Mouse (Mus musculus) liver, embryonic 14.5 days (tissue): ENCODE data around the gene Tmem106a. TPM values are rescaled to one million over a fixed set of nuclear protein-coding genes. Genes with fewer than 3 reads are reported as not detected.
"Not testable (repeated sequence)": the region's sequence is repeated elsewhere in the genome, so short reads cannot be mapped to it uniquely, and the experiment has no call there.

Experiments used
- ATAC-seq: fragments of 200-750 bp; cut with Nextera tagmentation; 2 replicates; pipeline ENCODE4 v1.8.0; 2017; ENCODE audit warnings: moderate number of reproducible peaks, mild to moderate bottlenecking, moderate library complexity; ENCODE audit not compliant: insufficient read depth
- DNase-seq, 3 experiments: peaks; one replicate each; pipeline ENCODE4 v3.0.0-alpha.2; 2012 to 2013; ENCODE audit warnings: low read depth in 3 of 3, low spot score in 3 of 3
- H3K27ac ChIP-seq: fragments of 300-500 bp; sonication (generic); 2 replicates; pipeline ENCODE4 v1.5.1; 2014; ENCODE audit warnings: moderate library complexity, mild to moderate bottlenecking, control low read depth, inconsistent platforms
- H3K27me3 ChIP-seq: fragments of 300-500 bp; sonication (generic); 2 replicates; pipeline ENCODE4 v1.6.1; 2014; ENCODE audit warnings: mild to moderate bottlenecking, low read length, moderate library complexity; ENCODE audit not compliant: control insufficient read depth, insufficient read depth
- H3K36me3 ChIP-seq: fragments of 300-500 bp; sonication (generic); replicated peaks from 2 replicates; pipeline ENCODE4 v1.6.1; 2014; ENCODE audit warnings: low read depth; ENCODE audit not compliant: control insufficient read depth, insufficient read depth
- H3K4me1 ChIP-seq, 2 experiments: fragments of 200-500 bp in 1 of 2; fragments of 300-500 bp in 1 of 2; sonication (generic) in 1 of 2; replicated peaks; 2 replicates each; pipeline ENCODE4 v1.6.1; 2012 to 2014; ENCODE audit warnings: antibody characterized with exemption in 1 of 2, inconsistent platforms in 1 of 2, low read length in 1 of 2; ENCODE audit not compliant: control insufficient read depth in 2 of 2, insufficient read depth in 2 of 2
- H3K4me2 ChIP-seq: fragments of 300-500 bp; sonication (generic); 2 replicates; pipeline ENCODE4 v1.6.1; 2014; ENCODE audit warnings: low read depth, mild to moderate bottlenecking, control low read depth, moderate library complexity
- H3K4me3 ChIP-seq, 2 experiments: fragments of 200-500 bp in 1 of 2; fragments of 300-500 bp in 1 of 2; sonication (generic) in 1 of 2; 2 replicates each; pipeline ENCODE4 v1.5.1; 2012 to 2014; ENCODE audit warnings: low read depth in 2 of 2, low read length in 2 of 2, mild to moderate bottlenecking in 2 of 2, control low read depth in 1 of 2, inconsistent platforms in 1 of 2, moderate library complexity in 1 of 2; ENCODE audit not compliant: insufficient read depth in 1 of 2
- H3K9ac ChIP-seq: fragments of 300-500 bp; sonication (generic); replicated peaks from 2 replicates; pipeline ENCODE4 v1.6.1; 2014; ENCODE audit warnings: mild to moderate bottlenecking, control low read depth, moderate library complexity
- H3K9me3 ChIP-seq: fragments of 300-500 bp; sonication (generic); 2 replicates; pipeline ENCODE4 v1.6.1; 2016; ENCODE audit warnings: low read length, mixed read lengths; ENCODE audit not compliant: control insufficient read depth
- CTCF ChIP-seq: IDR thresholded peaks from 2 replicates; pipeline ENCODE4 v1.5.1; 2016; ENCODE audit warnings: antibody characterized with exemption, low read depth, control low read depth
- EP300 ChIP-seq: IDR thresholded peaks from 2 replicates; pipeline ENCODE4 v1.6.1; 2016; ENCODE audit warnings: antibody characterized with exemption, low read depth
- WGBS: fragments of 180-500 bp; shearing (Covaris S2); extraction: QIAGEN DNeasy Blood & Tissue Kit; methylation state at CpG from one replicate; pipeline ENCODE4 v1.1.7; 2014; ENCODE audit not compliant: insufficient replicate concordance; 5-methylcytosine and 5-hydroxymethylcytosine counted together
- polyA plus RNA-seq, 2 experiments: library from polyadenylated mRNA; depleted of rRNA in 1 of 2; stranded (reverse) in 1 of 2; unstranded in 1 of 2; fragments of >200 nt; fragmentation: Nextera tagmentation in 1 of 2; extraction: Ambion mirVana in 1 of 2; gene quantifications; 2 replicates each; pipeline versions ENCODE4 v1.2.1 to v1.2.3; 2012 to 2014

Tmem106a gene
- polyA plus RNA-seq, 2 experiments: 5.4 to 7.3 TPM

GRCm38 (mm10) chr11:101626649-101626994, 44.6 kb downstream of the Tmem106a start:
- no peaks in the 10 kb centered on the region for H3K9me3 ChIP-seq
- peaks cover 4 to 7% of the 10 kb centered on the region in 2 experiments; a peak in 3 of 4 replicates for H3K4me1 ChIP-seq
- no peaks in the 10 kb centered on the region for H3K27me3 ChIP-seq
- TF ChIP-seq CTCF: no peak
- no peak for TF ChIP-seq EP300
- under 1% methylated on average over 8 of the region's 8 CpGs for WGBS
- no peak for DNase-seq
- ATAC-seq: peak; percentile 10; the same call in 1 of the 2 replicates
- H3K27ac ChIP-seq: peak overlapping the region; percentile 98
- H3K4me3 ChIP-seq: peak overlapping the region; percentile 53 to 55
- H3K9ac ChIP-seq: peak overlapping the region; percentile 80
- no peaks in the 10 kb centered on the region for H3K36me3 ChIP-seq
- H3K4me2 ChIP-seq: peak overlapping the region; percentile 65

DNA sequence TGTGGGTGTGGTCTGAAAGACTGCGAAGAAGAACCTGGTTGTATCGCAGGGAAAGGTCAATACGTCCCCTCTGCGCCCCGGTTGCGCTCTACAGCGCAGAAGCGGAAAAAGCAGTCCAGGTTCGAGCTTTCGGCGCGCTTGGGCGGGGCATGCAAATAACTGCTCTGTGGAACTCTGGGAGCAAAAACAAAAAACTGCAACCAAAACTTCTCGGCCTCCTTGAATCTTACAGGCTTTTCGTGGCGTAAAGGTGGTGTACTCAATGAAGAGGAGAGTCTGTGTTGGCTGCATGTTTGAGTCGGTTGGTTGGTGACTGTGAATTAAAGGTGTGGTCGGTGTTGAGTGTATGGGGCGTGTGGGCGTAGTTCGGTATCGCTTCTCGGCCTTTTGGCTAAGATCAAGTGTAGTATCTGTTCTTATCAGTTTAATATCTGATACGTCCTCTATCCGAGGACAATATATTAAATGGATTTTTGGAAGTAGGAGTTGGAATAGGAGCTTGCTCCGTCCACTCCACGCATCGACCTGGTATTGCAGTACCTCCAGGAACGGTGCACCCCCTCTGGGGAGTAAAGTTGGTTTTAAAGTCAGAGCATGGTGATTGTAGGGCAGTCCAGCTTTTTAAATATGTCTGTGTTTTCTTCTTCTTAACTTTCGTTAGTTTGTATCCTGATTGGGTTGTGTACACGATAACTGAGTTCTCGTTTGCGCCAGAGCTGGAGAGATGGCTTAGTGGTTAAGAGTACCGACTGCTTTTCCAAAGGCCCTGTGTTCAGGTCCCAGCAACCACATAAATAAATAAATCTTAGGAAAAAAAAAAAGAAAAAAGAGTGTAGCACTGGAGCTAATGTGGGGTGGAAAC, 45.2 kb downstream of the Tmem106a start, which contains the start of gene Rdm1:
Gene Rdm1, plus strand, starts transcription at position 201 of the 862 bp plus-strand sequence.
- Histone ChIP-seq H3K4me3 (peak within 1 kb of the TSS; percentile 53 to 64), H3K9me3 (no peaks in the 10 kb centered on the region), H3K4me2 (peak within 1 kb of the TSS; percentile 65), H3K27ac (peak within 1 kb of the TSS; percentile 98), H3K4me1 (peaks cover 4 to 7% of the 10 kb centered on the region in 2 experiments; a peak in 3 of 4 replicates), H3K27me3 (no peaks in the 10 kb centered on the region), H3K9ac (peak within 1 kb of the TSS; percentile 80), H3K36me3 (no peaks in the 10 kb centered on the region)
- WGBS: under 1% methylated on average over 32 of the region's 34 CpGs
- TF ChIP-seq EP300 (peak; percentile 38), CTCF (no peak; the same call in 1 of the 2 replicates)
- DNase-seq (peak; percentile 71 to 89 (median 86)), ATAC-seq (peak; percentile 90)

- H3K4me1 ChIP-seq: peaks cover 4 to 7% of the 10 kb centered on the region in 2 experiments; a peak in 3 of 4 replicates
- under 1% methylated on average over 33 of the region's 33 CpGs for WGBS
- no peaks in the 10 kb centered on the region for H3K9me3 ChIP-seq
- TF ChIP-seq EP300 (no peak), CTCF (no peak)
- no peaks in the 10 kb centered on the region for H3K27me3 ChIP-seq
- H3K36me3 ChIP-seq: no peaks in the 10 kb centered on the region
- peak overlapping the region; percentile 65 for H3K4me2 ChIP-seq
- H3K27ac ChIP-seq: peak overlapping the region; percentile 98
- peak overlapping the region; percentile 53 to 64 for H3K4me3 ChIP-seq
- ATAC-seq (peak; percentile 52), DNase-seq (peak; percentile 69 to 88 (median 82))
- peak overlapping the region; percentile 58 for H3K9ac ChIP-seq
These were observed 46.0 kb downstream of the Tmem106a start for GRCm38 (mm10) chr11:101627857-101628559.

DNA sequence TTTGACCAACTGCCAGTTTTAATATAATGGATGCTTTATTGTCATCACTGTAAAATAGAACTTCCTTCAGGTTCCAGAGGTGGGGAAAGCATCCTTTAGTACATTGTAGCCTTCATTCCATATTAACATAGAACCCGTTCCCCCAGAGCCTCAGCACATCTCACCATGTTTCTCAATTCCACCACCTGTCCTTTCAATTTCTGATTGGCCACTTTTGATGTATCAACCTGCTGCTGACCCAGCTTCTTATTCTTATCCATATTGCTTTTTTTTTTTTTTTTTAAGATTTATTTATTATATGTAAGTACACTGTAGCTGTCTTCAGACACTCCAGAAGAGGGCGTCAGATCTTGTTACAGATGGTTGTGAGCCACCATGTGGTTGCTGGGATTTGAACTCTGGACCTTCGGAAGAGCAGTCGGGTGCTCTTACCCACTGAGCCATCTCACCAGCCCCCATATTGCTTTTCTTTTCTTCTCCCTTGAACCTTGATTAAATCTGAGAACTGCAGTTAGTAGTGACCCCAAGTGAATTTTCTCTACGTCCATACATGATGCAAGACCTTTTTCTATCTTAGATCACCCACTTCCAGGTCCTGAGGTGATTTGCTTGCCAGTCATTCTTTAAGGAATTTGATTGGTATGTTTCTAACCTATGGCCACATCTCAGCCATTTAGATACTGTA, 46.8 kb downstream of the Tmem106a start:
- H3K27ac ChIP-seq, H3K4me1 ChIP-seq, DNase-seq, H3K36me3 ChIP-seq, H3K9ac ChIP-seq, ATAC-seq, H3K27me3 ChIP-seq, H3K9me3 ChIP-seq: not testable (repeated sequence)
- H3K4me2 ChIP-seq: peak overlapping the region; percentile 65
- 49% methylated on average over 4 of the region's 5 CpGs for WGBS
- peak overlapping the region in 1 of 2 experiments; percentile 53; a peak in 3 of 4 replicates for H3K4me3 ChIP-seq
